Mouse (Mus musculus) stomach, embryonic 14.5 days (tissue): ENCODE measurements around the gene Mdga1. TPM values are rescaled to one million over a fixed set of nuclear protein-coding genes. Genes with fewer than 3 reads are reported as not detected.

Experiments
- ATAC-seq: fragments of 200-750 bp; cut with Nextera tagmentation; 2 replicates; pipeline ENCODE4 v1.8.0; 2017; ENCODE audit warnings: low read depth, moderate TSS enrichment; ENCODE audit not compliant: insufficient number of reproducible peaks, insufficient read depth, low FRiP score
- H3K27ac ChIP-seq: fragments of 300-500 bp; sonication (generic); 2 replicates; pipeline ENCODE4 v1.5.1; 2014; ENCODE audit warnings: mild to moderate bottlenecking, low read length, moderate library complexity, mixed read lengths
- H3K27me3 ChIP-seq: fragments of 300-500 bp; sonication (generic); 2 replicates; pipeline ENCODE4 v1.6.1; 2014; ENCODE audit warnings: low read length, control low read depth, mixed read lengths; ENCODE audit not compliant: control insufficient read depth, insufficient read depth
- H3K36me3 ChIP-seq: fragments of 300-500 bp; sonication (generic); 2 replicates; pipeline ENCODE4 v1.6.1; 2014; ENCODE audit warnings: mild to moderate bottlenecking, control low read depth, low read length, moderate library complexity, mixed read lengths; ENCODE audit not compliant: control insufficient read depth, insufficient read depth
- H3K4me1 ChIP-seq: fragments of 300-500 bp; sonication (generic); 2 replicates; pipeline ENCODE4 v1.6.1; 2014; ENCODE audit warnings: low read length, control low read depth, mixed read lengths; ENCODE audit not compliant: control insufficient read depth, insufficient read depth
- H3K4me2 ChIP-seq: fragments of 300-500 bp; sonication (generic); replicated peaks from 2 replicates; pipeline ENCODE4 v1.6.1; 2014; ENCODE audit warnings: low read depth, low read length, control low read depth
- H3K4me3 ChIP-seq: fragments of 300-500 bp; sonication (generic); 2 replicates; pipeline ENCODE4 v1.5.1; 2014; ENCODE audit warnings: low read depth, low read length, control low read depth
- H3K9ac ChIP-seq: fragments of 300-500 bp; sonication (generic); replicated peaks from 2 replicates; pipeline ENCODE4 v1.6.1; 2014; ENCODE audit warnings: low read depth, mild to moderate bottlenecking, control low read depth, low read length, moderate library complexity, mixed read lengths
- H3K9me3 ChIP-seq: fragments of 300-500 bp; sonication (generic); 2 replicates; pipeline ENCODE4 v1.6.1; 2016; ENCODE audit warnings: low read depth, low read length, control low read depth; ENCODE audit not compliant: control insufficient read depth
- WGBS: fragments of 180-500 bp; shearing (Covaris S2); extraction: QIAGEN DNeasy Blood & Tissue Kit; methylation state at CpG from one replicate; pipeline ENCODE4 v1.1.7; 2014; 5-methylcytosine and 5-hydroxymethylcytosine counted together
- polyA plus RNA-seq: library from polyadenylated mRNA; unstranded; fragments of >200 nt; fragmentation: Nextera tagmentation; extraction: Ambion mirVana; gene quantifications from 2 replicates; pipeline ENCODE4 v1.2.1, GENCODE M21; 2014

The Mdga1 gene
- polyA plus RNA-seq, 1 experiment from 2014 or later: 5.9 TPM

GRCm38 (mm10) chr17:29847291-29847690, 122.6 kb downstream of the Mdga1 start:
- Histone ChIP-seq H3K4me1 (0 out of 2 replicates have a peak, but pooled peaks cover 3% of the 10 kb centered on the region), H3K27ac (no peak overlapping the region), H3K9me3 (no peaks in the 10 kb centered on the region), H3K9ac (no peak overlapping the region), H3K27me3 (no peaks in the 10 kb centered on the region), H3K4me2 (no peak overlapping the region), H3K4me3 (no peak overlapping the region), H3K36me3 (no peaks in the 10 kb centered on the region)
- 60% methylated on average over 8 of the region's 8 CpGs for WGBS
- no peak for ATAC-seq

DNA sequence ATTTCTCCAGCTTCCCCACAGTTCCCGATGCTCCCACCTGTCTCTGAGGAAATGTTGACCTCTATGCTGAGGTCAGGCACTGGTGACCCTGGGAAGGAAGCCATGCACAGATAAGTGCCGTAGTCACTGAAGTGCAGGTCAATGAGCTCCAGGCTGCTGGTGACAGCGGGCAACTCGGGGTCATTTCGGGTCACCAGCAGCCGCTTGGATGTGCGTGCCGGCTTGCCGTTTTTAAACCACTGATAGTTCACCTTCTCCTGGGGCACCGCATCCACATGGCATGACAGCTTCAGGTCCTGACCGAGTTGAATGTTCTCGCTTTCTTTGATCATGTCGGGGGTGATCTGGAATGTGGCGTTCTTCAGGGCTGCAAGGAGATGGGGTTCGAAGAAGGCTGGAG, 123.6 kb downstream of the Mdga1 start:
- Histone ChIP-seq H3K27ac (no peak overlapping the region), H3K9ac (no peak overlapping the region), H3K9me3 (no peaks in the 10 kb centered on the region), H3K4me2 (no peak overlapping the region), H3K36me3 (no peaks in the 10 kb centered on the region), H3K27me3 (no peaks in the 10 kb centered on the region), H3K4me3 (no peak overlapping the region), H3K4me1 (0 out of 2 replicates have a peak, but pooled peaks cover 6% of the 10 kb centered on the region)
- no peak for ATAC-seq
- WGBS: 67% methylated on average over 15 of the region's 15 CpGs

- no peak overlapping the region for H3K4me2 ChIP-seq
- H3K9ac ChIP-seq: no peak overlapping the region
- no peaks in the 10 kb centered on the region for H3K9me3 ChIP-seq
- no peak for ATAC-seq
- 83% methylated on average over 6 of the region's 6 CpGs for WGBS
- no peak overlapping the region for H3K27ac ChIP-seq
- no peak overlapping the region for H3K4me3 ChIP-seq
- H3K27me3 ChIP-seq: no peaks in the 10 kb centered on the region
- 0 out of 2 replicates have a peak, but pooled peaks cover 6% of the 10 kb centered on the region for H3K4me1 ChIP-seq
- no peaks in the 10 kb centered on the region for H3K36me3 ChIP-seq
These were observed 124.9 kb downstream of the Mdga1 start for GRCm38 (mm10) chr17:29844949-29845348.

GRCm38 (mm10) chr17:29843419-29844162, 126.3 kb downstream of the Mdga1 start:
- no peaks in the 10 kb centered on the region; the same call in 1 of the 2 replicates for H3K36me3 ChIP-seq
- no peak for ATAC-seq
- 84% methylated on average over 7 of the region's 7 CpGs for WGBS
- no peak overlapping the region for H3K27ac ChIP-seq
- no peak overlapping the region for H3K4me3 ChIP-seq
- no peak overlapping the region for H3K4me2 ChIP-seq
- H3K27me3 ChIP-seq: no peaks in the 10 kb centered on the region
- no peaks in the 10 kb centered on the region for H3K9me3 ChIP-seq
- H3K9ac ChIP-seq: no peak overlapping the region
- 0 out of 2 replicates have a peak, but pooled peaks cover 6% of the 10 kb centered on the region for H3K4me1 ChIP-seq

DNA sequence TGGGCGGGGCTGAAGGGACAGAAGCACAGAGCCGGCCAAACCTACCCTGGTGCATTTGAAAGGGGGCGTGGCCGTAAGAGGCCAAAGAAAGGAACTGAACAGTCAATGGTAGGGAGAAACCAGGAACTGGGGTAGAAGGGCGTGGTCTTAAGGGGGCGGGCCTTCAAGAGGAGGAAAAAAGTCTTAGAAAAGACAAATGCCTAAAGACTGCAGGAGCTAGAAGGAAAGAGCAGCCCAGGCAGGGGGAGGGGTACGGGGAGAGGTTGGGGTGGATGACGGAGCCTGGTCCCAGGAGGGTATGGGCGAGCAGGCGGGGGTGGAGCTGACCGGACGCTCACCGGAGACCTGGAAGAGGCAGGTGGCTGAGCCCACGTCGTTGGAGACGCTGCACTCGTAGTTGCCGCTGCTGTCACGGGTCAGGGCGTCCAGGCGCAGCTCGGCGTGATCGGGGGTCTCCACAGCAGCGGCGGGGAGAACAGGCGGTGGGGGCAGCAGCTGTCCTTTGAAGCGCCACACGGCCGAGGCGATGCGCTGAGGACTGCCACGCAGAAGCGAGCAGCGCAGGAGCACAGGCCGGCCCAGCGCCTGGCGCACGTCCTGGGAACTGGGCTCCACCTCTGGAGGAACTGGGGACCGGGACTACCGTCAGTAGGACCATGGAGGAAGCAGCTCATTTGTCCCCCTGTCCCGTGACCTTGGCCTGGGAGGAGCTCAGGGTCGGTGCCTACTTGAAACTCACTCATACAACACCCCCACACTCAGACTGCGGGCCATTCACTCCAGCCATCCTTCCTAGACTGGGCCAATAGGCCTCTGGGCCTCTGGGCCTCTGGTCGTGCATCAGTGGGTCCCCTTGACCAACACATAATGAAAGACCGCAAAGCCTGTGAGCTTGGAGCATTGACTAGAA, 127.9 kb downstream of the Mdga1 start:
- Histone ChIP-seq H3K4me3 (peak overlapping the region; percentile 43), H3K9me3 (no peaks in the 10 kb centered on the region), H3K4me1 (peaks cover 12% of the 10 kb centered on the region; the same call in 1 of the 2 replicates), H3K4me2 (peak overlapping the region; percentile 93), H3K9ac (peak overlapping the region; percentile 38; the same call in 1 of the 2 replicates), H3K27ac (no peak overlapping the region), H3K36me3 (no peaks in the 10 kb centered on the region; the same call in 1 of the 2 replicates), H3K27me3 (no peaks in the 10 kb centered on the region)
- ATAC-seq: peak; percentile 78
- WGBS: 6% methylated on average over 46 of the region's 46 CpGs

- Histone ChIP-seq H3K4me3 (no peak overlapping the region), H3K36me3 (no peaks in the 10 kb centered on the region; the same call in 1 of the 2 replicates), H3K9me3 (no peaks in the 10 kb centered on the region), H3K27me3 (no peaks in the 10 kb centered on the region), H3K9ac (no peak overlapping the region), H3K4me2 (no peak overlapping the region), H3K27ac (no peak overlapping the region), H3K4me1 (peaks cover 12% of the 10 kb centered on the region; the same call in 1 of the 2 replicates)
- 40% methylated on average over 3 of the region's 3 CpGs for WGBS
- no peak; the same call in 1 of the 2 replicates for ATAC-seq
These were observed 131.9 kb downstream of the Mdga1 start for GRCm38 (mm10) chr17:29838029-29838428.

DNA sequence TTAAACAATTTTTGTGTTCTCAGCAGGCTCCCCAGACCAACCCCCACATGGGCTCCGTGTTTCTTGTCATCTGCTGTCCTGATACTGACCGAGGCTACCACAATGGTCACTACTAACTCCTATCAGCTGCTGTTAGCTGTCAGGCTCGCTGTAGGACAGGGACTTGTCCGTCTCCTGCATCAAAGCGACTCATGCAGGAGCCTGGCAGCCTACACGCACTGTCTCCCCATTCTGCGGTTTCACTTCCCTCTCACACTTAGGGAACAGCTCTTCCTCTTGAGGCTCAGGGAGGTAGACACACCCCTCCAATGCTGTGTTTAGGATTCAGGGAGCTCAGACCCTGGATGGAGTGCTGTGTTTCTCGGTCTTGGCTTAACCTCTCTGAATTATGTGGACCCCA, 132.4 kb downstream of the Mdga1 start:
- Histone ChIP-seq H3K36me3 (no peaks in the 10 kb centered on the region; the same call in 1 of the 2 replicates), H3K4me2 (no peak overlapping the region), H3K4me1 (peaks cover 10% of the 10 kb centered on the region; the same call in 1 of the 2 replicates), H3K4me3 (no peak overlapping the region), H3K9ac (no peak overlapping the region), H3K27me3 (no peaks in the 10 kb centered on the region), H3K9me3 (no peaks in the 10 kb centered on the region), H3K27ac (no peak overlapping the region)
- ATAC-seq: no peak
- WGBS: 63% methylated on average over 8 of the region's 8 CpGs

DNA sequence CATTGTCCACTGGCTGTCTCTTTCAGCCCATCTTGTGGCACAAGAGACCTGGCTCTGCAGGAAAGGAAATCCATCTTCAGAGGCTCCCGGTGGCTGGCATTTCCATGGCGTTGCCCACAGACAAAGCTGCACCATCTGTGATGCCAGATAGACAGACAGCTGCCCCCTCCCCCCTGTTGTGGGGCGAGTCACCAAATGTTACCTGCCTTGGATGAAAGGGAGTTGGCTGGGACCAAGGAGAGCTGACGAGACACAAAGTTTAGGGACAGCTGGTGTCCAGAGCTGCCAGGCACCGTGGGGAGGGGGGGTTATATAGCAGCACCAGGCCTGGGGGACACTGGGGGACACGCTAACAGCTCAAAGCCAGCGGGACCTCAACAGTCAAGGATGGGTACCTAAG, 135.1 kb downstream of the Mdga1 start:
- Histone ChIP-seq H3K4me2 (no peak overlapping the region), H3K4me1 (peaks cover 6% of the 10 kb centered on the region; the same call in 1 of the 2 replicates), H3K27me3 (no peaks in the 10 kb centered on the region), H3K9me3 (no peaks in the 10 kb centered on the region), H3K36me3 (no peaks in the 10 kb centered on the region; the same call in 1 of the 2 replicates), H3K9ac (no peak overlapping the region), H3K27ac (no peak overlapping the region), H3K4me3 (no peak overlapping the region)
- ATAC-seq: no peak
- WGBS: 77% methylated on average over 7 of the region's 7 CpGs
